Mouse (Mus musculus): ENCODE results near the gene Prcp. TPM values are rescaled to one million over a fixed set of nuclear protein-coding genes. Genes with fewer than 3 reads are reported as not detected.
"Not testable (repeated sequence)": the region's sequence is repeated elsewhere in the genome, so short reads cannot be mapped to it uniquely, and the experiment has no call there.

Prcp gene
- total and polyA plus RNA-seq, 3 experiments = 20.1 to 28.9 (median 27.8) TPM

GRCm38 (mm10) chr7:92920857-92921172 lies 46.5 kb downstream of the Prcp start:
- no peaks in the 10 kb centered on the region for H3K9me3 ChIP-seq (replicated peaks; ENCODE audit: low read length)
- dilution Hi-C loops (cut with MboI; ENCODE audit: extremely low pct_ligation_motif_present, extremely low pct_unique_long_range_greater_than_20kb, low sequenced_read_pairs) (no loop called here), in situ Hi-C loops (cut with MboI; ENCODE audit: low pct_ligation_motif_present, low pct_unique_long_range_greater_than_20kb, low sequenced_read_pairs) (no loop called here)
- no peaks in the 10 kb centered on the region for H3K27me3 ChIP-seq (replicated peaks)
- H3K36me3 ChIP-seq (replicated peaks in 1 of 2; ENCODE audit: control insufficient read depth in 1 of 2, insufficient read depth in 1 of 2, low read length in 1 of 2) = peaks cover 0 to 17% of the 10 kb centered on the region in 2 experiments
- no peak for TF ChIP-seq TBP (conservative IDR thresholded peaks at IDR 0.05; ENCODE audit: low read depth, low read length)
- no peak for TF ChIP-seq MAX (IDR thresholded peaks at IDR 0.05; ENCODE audit: low read length)
- TF ChIP-seq GABPA (IDR thresholded peaks at IDR 0.05; ENCODE audit: insufficient replicate concordance, low read depth, low read length) = no peak
- TF ChIP-seq PAX5 (IDR thresholded peaks at IDR 0.05; ENCODE audit: low read length) = no peak
- no peak for TF ChIP-seq NELFE (IDR thresholded peaks at IDR 0.05; ENCODE audit: low read depth, low read length)
- no peak overlapping the region for H3K4me2 ChIP-seq (ENCODE audit: insufficient read depth, low read depth, poor library complexity, severe bottlenecking)
- no peaks in the 10 kb centered on the region for H3K79me2 ChIP-seq (replicated peaks; ENCODE audit: control insufficient read depth, extremely low read depth, insufficient read depth, poor library complexity, severe bottlenecking)
- DNase-seq (ENCODE audit: extremely low read depth) = no peak
- H3K27ac ChIP-seq (ENCODE audit: insufficient read depth, low read depth) = no peak overlapping the region
- no peak overlapping the region for H3K9ac ChIP-seq (ENCODE audit: insufficient read depth, low read depth)
- H3K4me1 ChIP-seq (ENCODE audit: control insufficient read depth in 1 of 2, insufficient read depth in 2 of 2) = peaks cover 13 to 38% of the 10 kb centered on the region in 2 experiments; a peak in 3 of 4 replicates
- H3K4me3 ChIP-seq (replicated peaks in 1 of 3; ENCODE audit: low read depth in 2 of 3, low read length in 2 of 3, poor library complexity in 1 of 3) = no peak overlapping the region

DNA sequence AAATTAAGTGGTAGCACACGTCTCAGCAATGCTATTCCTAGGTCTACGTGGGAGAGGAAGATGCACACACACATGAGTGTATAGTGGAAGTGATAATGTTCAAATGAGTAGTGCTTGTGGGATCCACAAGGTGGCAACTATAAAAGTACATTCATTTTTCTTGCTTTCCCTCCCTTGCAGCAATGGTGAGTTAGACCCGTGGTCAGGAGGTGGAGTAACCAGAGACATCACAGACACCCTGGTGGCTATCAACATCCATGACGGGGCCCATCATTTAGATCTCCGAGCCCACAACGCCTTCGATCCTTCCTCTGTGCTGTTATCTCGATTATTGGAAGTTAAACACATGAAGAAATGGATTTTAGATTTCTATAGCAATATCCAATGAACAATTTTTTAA lies 58.5 kb downstream of the Prcp start:
- H3K36me3 ChIP-seq (replicated peaks in 1 of 2; ENCODE audit: control insufficient read depth in 1 of 2, insufficient read depth in 1 of 2, low read length in 1 of 2) = peaks cover 0 to 20% of the 10 kb centered on the region in 2 experiments
- no peak overlapping the region for H3K27ac ChIP-seq (ENCODE audit: insufficient read depth, low read depth)
- no peaks in the 10 kb centered on the region for H3K9me3 ChIP-seq (replicated peaks; ENCODE audit: low read length)
- no peaks in the 10 kb centered on the region for H3K79me2 ChIP-seq (replicated peaks; ENCODE audit: control insufficient read depth, extremely low read depth, insufficient read depth, poor library complexity, severe bottlenecking)
- H3K27me3 ChIP-seq (replicated peaks) = no peaks in the 10 kb centered on the region
- no peak overlapping the region for H3K4me2 ChIP-seq (ENCODE audit: insufficient read depth, low read depth, poor library complexity, severe bottlenecking)
- no peak overlapping the region for H3K4me3 ChIP-seq (replicated peaks in 1 of 3; ENCODE audit: low read depth in 2 of 3, low read length in 2 of 3, poor library complexity in 1 of 3)
- in situ Hi-C loops (cut with MboI; ENCODE audit: low pct_ligation_motif_present, low pct_unique_long_range_greater_than_20kb, low sequenced_read_pairs) (no loop called here), dilution Hi-C loops (cut with MboI; ENCODE audit: extremely low pct_ligation_motif_present, extremely low pct_unique_long_range_greater_than_20kb, low sequenced_read_pairs) (no loop called here)
- H3K4me1 ChIP-seq (ENCODE audit: control insufficient read depth in 1 of 2, insufficient read depth in 2 of 2) = peaks cover under 1% of the 10 kb centered on the region in 2 experiments; a peak in 1 of 4 replicates
- DNase-seq (ENCODE audit: extremely low read depth) = no peak
- H3K9ac ChIP-seq (ENCODE audit: insufficient read depth, low read depth) = no peak overlapping the region
- TF ChIP-seq USF1 (IDR thresholded peaks at IDR 0.05; ENCODE audit: low read depth, low read length) = no peak
- TF ChIP-seq JUN (IDR thresholded peaks at IDR 0.05; ENCODE audit: insufficient read depth, low read depth, low read length) = no peak
- TF ChIP-seq MYC (IDR thresholded peaks at IDR 0.05; ENCODE audit: low read depth, low read length) = no peak
- no peak for TF ChIP-seq PAX5 (IDR thresholded peaks at IDR 0.05; ENCODE audit: low read length)
- no peak for TF ChIP-seq GABPA (IDR thresholded peaks at IDR 0.05; ENCODE audit: insufficient replicate concordance, low read depth, low read length)
- TF ChIP-seq POLR2AphosphoS2 (IDR thresholded peaks at IDR 0.05; ENCODE audit: low read depth, low read length) = no peak

DNA sequence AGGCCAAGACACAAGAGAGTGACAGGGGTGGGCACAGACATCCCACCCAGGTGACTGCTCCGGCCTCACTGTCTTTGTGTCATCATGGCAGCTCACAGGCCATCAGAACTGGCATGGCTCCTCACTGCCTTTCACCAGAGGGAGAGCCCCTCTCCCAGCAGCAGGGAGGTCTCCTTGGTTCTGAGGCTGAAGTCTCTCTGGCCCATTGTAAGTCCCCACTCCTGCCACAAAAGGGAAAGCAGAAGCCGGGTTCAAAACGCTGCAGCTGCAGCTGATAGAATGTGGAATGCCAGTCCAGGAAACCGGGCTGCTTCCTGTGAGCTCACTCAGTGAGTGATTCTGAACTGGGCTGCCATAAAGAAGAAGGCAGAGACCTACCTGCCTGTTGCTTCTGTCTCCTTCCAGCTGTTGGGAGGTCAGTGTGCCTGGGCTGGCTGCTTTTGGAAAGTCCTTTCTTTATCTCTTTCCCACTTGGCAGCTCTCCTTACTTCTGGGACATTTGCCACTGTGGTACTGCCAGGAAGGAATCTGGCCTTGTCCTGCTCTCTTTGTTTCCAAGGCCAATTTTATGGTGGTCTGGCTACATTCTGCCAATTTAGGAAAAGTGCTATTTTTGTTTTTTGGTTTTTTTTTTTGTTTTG lies 59.2 kb downstream of the Prcp start:
- H3K4me1 ChIP-seq (ENCODE audit: control insufficient read depth in 1 of 2, insufficient read depth in 2 of 2); H3K4me2 ChIP-seq (ENCODE audit: insufficient read depth, low read depth, poor library complexity, severe bottlenecking); H3K79me2 ChIP-seq (replicated peaks; ENCODE audit: control insufficient read depth, extremely low read depth, insufficient read depth, poor library complexity, severe bottlenecking); H3K9ac ChIP-seq (ENCODE audit: insufficient read depth, low read depth); H3K27ac ChIP-seq (ENCODE audit: insufficient read depth, low read depth); in situ Hi-C loops (cut with MboI; ENCODE audit: low pct_ligation_motif_present, low pct_unique_long_range_greater_than_20kb, low sequenced_read_pairs); DNase-seq (ENCODE audit: extremely low read depth); dilution Hi-C loops (cut with MboI; ENCODE audit: extremely low pct_ligation_motif_present, extremely low pct_unique_long_range_greater_than_20kb, low sequenced_read_pairs); H3K27me3 ChIP-seq (replicated peaks); H3K9me3 ChIP-seq (replicated peaks; ENCODE audit: low read length); H3K4me3 ChIP-seq (replicated peaks in 1 of 3; ENCODE audit: low read depth in 2 of 3, low read length in 2 of 3, poor library complexity in 1 of 3): not testable (repeated sequence)
- H3K36me3 ChIP-seq (replicated peaks in 1 of 2; ENCODE audit: control insufficient read depth in 1 of 2, insufficient read depth in 1 of 2, low read length in 1 of 2) = peaks cover 0 to 17% of the 10 kb centered on the region in 2 experiments

All from CH12.LX (cell line).